Mouse (Mus musculus) brain, embryonic 14.5 days (tissue): ENCODE data around the gene Id3.

ENCODE experiments used
- CTCF ChIP-seq: fragments of 200-500 bp; IDR thresholded peaks from 2 replicates; pipeline ENCODE4 v1.5.1; 2012; ENCODE audit warnings: inconsistent platforms, mild to moderate bottlenecking, moderate library complexity, borderline replicate concordance; ENCODE audit not compliant: insufficient read depth, insufficient read length; ENCODE audit errors: extremely low read depth
- POLR2A ChIP-seq: fragments of 200-500 bp; IDR thresholded peaks from 2 replicates; pipeline ENCODE4 v1.6.1; 2012; ENCODE audit warnings: mild to moderate bottlenecking, inconsistent platforms, borderline replicate concordance; ENCODE audit not compliant: poor library complexity, insufficient read depth, insufficient read length, severe bottlenecking; ENCODE audit errors: extremely low read depth

GRCm38 (mm10) chr4:136121158-136121557, 22.1 kb upstream of the Id3 start:
- no peak for TF ChIP-seq CTCF
- no peak for TF ChIP-seq POLR2A
